Mouse (Mus musculus): ENCODE measurements around the gene Cdkn2aip. TPM values are rescaled to one million over a fixed set of nuclear protein-coding genes. Genes with fewer than 3 reads are reported as not detected.

Gene Cdkn2aip
- polyA plus RNA-seq, 1 experiment from 2014 or later = 21.0 TPM

DNA sequence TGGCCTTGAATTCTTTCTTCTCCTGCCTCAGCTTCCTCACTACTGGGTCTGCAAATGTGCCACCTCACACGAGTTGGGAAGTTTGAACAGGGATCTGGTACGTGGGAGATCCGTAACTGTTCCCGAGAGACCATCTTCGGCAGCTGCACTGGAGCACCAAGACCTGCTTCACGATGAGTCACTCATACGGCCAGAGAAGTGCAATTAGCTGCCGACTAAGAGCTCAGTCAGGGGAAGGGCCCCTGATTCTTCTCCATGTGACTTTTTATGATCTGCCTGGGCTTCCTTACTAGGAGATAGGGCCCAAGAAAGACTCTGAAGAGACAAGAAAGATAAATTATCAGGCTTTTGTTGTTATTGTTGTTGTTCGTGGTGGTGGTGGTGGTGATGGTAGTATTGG is 31.1 kb upstream of the Cdkn2aip start:
- H3K9ac ChIP-seq (ENCODE audit: low read depth, low read length) = no peak overlapping the region
- ATAC-seq = peak; percentile 83
- H3K4me1 ChIP-seq (ENCODE audit: control insufficient read depth, insufficient read depth, low read length) = no peaks in the 10 kb centered on the region
- H3K36me3 ChIP-seq (ENCODE audit: control insufficient read depth, insufficient read depth, low read length) = no peaks in the 10 kb centered on the region
- H3K27me3 ChIP-seq (replicated peaks; ENCODE audit: control insufficient read depth, insufficient read depth, low read length) = no peaks in the 10 kb centered on the region
- H3K4me3 ChIP-seq (ENCODE audit: low read length) = no peak overlapping the region
- H3K4me2 ChIP-seq (ENCODE audit: low read depth, low read length) = no peak overlapping the region
- no peaks in the 10 kb centered on the region for H3K9me3 ChIP-seq (ENCODE audit: control insufficient read depth, low read length)
- no peak overlapping the region for H3K27ac ChIP-seq (ENCODE audit: low read length)
- WGBS = 53% methylated on average over 9 of the region's 9 CpGs

DNA sequence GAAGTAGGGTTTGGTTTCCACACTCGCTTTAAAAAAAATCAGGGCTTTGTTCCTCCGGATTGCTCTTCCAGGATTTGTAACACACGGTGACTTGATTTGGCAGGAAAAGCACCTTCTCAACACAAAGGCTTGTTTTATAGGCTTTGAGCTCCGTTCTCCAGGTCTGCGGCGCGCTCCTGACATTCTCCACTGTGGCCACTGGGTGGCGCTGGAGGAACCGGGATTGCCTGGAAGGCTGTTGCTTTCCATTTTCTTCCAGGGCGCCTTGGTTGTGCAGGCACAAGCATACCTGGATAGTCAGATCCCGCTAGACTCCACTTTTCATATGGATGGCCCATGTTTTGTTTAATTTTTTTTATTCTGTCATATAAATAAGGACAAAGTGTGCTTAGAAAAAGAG is 29.7 kb upstream of the Cdkn2aip start:
- ATAC-seq = peak; percentile 67

DNA sequence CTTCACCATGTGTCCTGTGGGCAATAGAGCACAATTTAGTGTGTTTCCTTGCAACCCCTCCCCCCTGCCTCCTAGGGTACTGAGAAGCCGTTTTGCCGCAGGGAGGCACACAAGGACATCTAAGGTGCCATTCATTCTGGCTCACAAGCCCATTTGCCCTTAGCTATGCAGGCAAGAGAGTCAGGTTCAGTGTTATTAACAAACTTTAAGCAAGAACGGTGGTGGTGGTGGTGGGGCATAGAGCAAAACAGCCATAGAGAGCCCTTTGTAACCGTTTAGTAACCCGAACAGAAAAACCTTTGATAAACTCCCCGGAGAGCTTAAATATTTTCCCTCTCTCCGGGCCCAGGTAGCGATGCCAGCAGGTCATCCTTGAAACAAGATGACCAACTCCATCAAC is 29.3 kb upstream of the Cdkn2aip start:
- Histone ChIP-seq H3K27ac (ENCODE audit: low read length) (no peak overlapping the region), H3K27me3 (replicated peaks; ENCODE audit: control insufficient read depth, insufficient read depth, low read length) (no peaks in the 10 kb centered on the region), H3K4me1 (ENCODE audit: control insufficient read depth, insufficient read depth, low read length) (no peaks in the 10 kb centered on the region), H3K36me3 (ENCODE audit: control insufficient read depth, insufficient read depth, low read length) (no peaks in the 10 kb centered on the region), H3K4me3 (ENCODE audit: low read length) (no peak overlapping the region), H3K9ac (ENCODE audit: low read depth, low read length) (no peak overlapping the region), H3K4me2 (ENCODE audit: low read depth, low read length) (no peak overlapping the region), H3K9me3 (ENCODE audit: control insufficient read depth, low read length) (no peaks in the 10 kb centered on the region)
- WGBS = 40% methylated on average over 8 of the region's 8 CpGs
- ATAC-seq = no peak

More for the DNA sequence above, 29.7 kb upstream of the Cdkn2aip start:
- no peak overlapping the region for H3K27ac ChIP-seq (ENCODE audit: low read length)
- no peaks in the 10 kb centered on the region for H3K4me1 ChIP-seq (ENCODE audit: control insufficient read depth, insufficient read depth, low read length)
- H3K9ac ChIP-seq (ENCODE audit: low read depth, low read length) = no peak overlapping the region
- H3K36me3 ChIP-seq (ENCODE audit: control insufficient read depth, insufficient read depth, low read length) = no peaks in the 10 kb centered on the region
- H3K4me2 ChIP-seq (ENCODE audit: low read depth, low read length) = no peak overlapping the region
- H3K4me3 ChIP-seq (ENCODE audit: low read length) = no peak overlapping the region
- 8% methylated on average over 11 of the region's 11 CpGs for WGBS
- no peaks in the 10 kb centered on the region for H3K27me3 ChIP-seq (replicated peaks; ENCODE audit: control insufficient read depth, insufficient read depth, low read length)
- no peaks in the 10 kb centered on the region for H3K9me3 ChIP-seq (ENCODE audit: control insufficient read depth, low read length)

DNA sequence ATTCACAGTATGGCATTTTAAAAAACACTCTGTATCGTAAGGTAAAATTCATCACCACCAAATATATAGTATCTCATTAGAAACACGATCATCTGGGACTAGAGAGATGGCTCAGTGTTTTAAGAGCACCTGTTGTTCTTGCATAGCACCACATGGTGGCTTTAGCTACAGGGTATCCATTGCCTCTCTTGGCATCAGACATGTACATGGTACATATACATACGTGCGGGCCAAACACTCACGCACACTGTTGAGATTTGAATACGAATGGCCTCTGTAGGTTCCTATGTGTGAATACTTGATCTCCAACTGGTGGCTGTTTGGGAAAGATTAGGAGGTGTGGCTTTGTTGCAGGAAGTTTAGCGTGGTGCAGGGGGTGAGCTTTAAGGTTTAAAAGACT is 28.6 kb upstream of the Cdkn2aip start:
- 84% methylated on average over 7 of the region's 7 CpGs for WGBS
- no peak for ATAC-seq
- Histone ChIP-seq H3K9ac (ENCODE audit: low read depth, low read length) (no peak overlapping the region), H3K27me3 (replicated peaks; ENCODE audit: control insufficient read depth, insufficient read depth, low read length) (no peaks in the 10 kb centered on the region), H3K36me3 (ENCODE audit: control insufficient read depth, insufficient read depth, low read length) (no peaks in the 10 kb centered on the region), H3K4me1 (ENCODE audit: control insufficient read depth, insufficient read depth, low read length) (no peaks in the 10 kb centered on the region), H3K9me3 (ENCODE audit: control insufficient read depth, low read length) (no peaks in the 10 kb centered on the region), H3K27ac (ENCODE audit: low read length) (no peak overlapping the region), H3K4me3 (ENCODE audit: low read length) (no peak overlapping the region), H3K4me2 (ENCODE audit: low read depth, low read length) (no peak overlapping the region)

DNA sequence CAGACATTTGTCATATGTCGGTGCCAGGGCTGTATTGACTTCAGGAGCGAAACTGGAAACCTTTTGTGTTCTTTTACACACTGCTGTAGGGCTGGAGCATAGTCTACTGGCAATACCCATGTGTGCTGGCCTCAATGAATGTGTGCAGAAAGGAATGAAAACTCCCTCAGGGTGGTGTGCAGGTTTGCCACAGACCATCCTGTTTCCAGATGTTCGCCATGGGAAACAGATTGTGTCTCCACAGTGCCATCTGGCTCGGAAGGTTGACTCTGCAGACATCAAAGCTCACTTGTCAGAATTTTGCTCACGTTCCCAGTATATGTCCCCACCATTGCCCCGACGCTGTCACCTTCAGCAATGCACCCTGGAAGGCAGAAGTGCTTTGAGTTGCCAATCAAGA is 23.4 kb upstream of the Cdkn2aip start:
- Histone ChIP-seq H3K36me3 (ENCODE audit: control insufficient read depth, insufficient read depth, low read length) (no peaks in the 10 kb centered on the region), H3K9me3 (ENCODE audit: control insufficient read depth, low read length) (no peaks in the 10 kb centered on the region), H3K4me1 (ENCODE audit: control insufficient read depth, insufficient read depth, low read length) (no peaks in the 10 kb centered on the region), H3K9ac (ENCODE audit: low read depth, low read length) (no peak overlapping the region), H3K4me3 (ENCODE audit: low read length) (no peak overlapping the region), H3K27me3 (replicated peaks; ENCODE audit: control insufficient read depth, insufficient read depth, low read length) (no peaks in the 10 kb centered on the region), H3K4me2 (ENCODE audit: low read depth, low read length) (no peak overlapping the region), H3K27ac (ENCODE audit: low read length) (no peak overlapping the region)
- 62% methylated on average over 7 of the region's 7 CpGs for WGBS
- no peak; the same call in 1 of the 2 replicates for ATAC-seq

DNA sequence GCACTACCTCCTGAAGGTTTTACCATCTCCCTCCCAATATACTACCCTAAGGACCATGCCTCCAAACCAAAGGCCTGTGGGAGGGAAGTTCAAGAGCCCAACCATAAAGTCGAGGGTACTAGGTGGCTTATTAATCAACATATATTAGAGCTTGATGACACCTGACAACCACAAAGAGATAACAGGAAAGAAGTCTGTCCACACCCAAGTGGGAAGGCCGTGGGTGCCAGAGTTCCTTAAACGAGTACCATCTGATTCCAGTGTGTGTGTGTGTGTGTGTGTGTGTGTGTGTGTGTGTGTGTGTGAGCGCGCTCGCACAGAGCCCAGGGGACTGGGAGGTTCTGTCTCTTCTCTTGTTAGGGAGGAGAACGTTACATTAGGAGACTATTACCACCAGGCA is 15.6 kb upstream of the Cdkn2aip start:
- no peak for ATAC-seq
- whole genome bisulfite sequencing = 74% methylated on average over 7 of the region's 7 CpGs
- no peaks in the 10 kb centered on the region for H3K27me3 ChIP-seq (replicated peaks; ENCODE audit: control insufficient read depth, insufficient read depth, low read length)

DNA sequence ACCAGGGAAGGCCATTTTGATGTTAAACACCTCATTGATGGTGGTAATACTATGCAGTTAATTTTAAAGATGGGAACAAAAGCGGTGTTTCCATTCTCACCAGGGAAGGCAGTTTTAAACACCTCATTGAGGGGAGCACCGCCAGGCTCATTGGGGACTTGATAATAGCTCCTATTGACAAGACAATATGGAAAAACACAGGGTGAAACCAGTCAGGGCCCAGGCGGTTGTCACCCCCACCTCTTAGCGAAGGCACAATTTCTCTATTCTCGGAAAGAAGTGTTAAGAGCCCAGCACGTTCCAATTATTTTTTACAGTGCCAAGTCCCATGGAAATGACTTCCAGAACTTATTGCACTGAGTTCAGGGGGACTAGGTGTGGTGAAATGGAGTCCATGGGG is 13.2 kb upstream of the Cdkn2aip start:
- 48% methylated on average over 6 of the region's 6 CpGs for WGBS

More for the DNA sequence above, 15.6 kb upstream of the Cdkn2aip start:
- Histone ChIP-seq H3K9ac (ENCODE audit: low read depth, low read length) (no peak overlapping the region), H3K4me1 (ENCODE audit: control insufficient read depth, insufficient read depth, low read length) (no peaks in the 10 kb centered on the region), H3K9me3 (ENCODE audit: control insufficient read depth, low read length) (no peaks in the 10 kb centered on the region), H3K4me3 (ENCODE audit: low read length) (no peak overlapping the region), H3K4me2 (ENCODE audit: low read depth, low read length) (no peak overlapping the region), H3K36me3 (ENCODE audit: control insufficient read depth, insufficient read depth, low read length) (no peaks in the 10 kb centered on the region), H3K27ac (ENCODE audit: low read length) (no peak overlapping the region)

DNA sequence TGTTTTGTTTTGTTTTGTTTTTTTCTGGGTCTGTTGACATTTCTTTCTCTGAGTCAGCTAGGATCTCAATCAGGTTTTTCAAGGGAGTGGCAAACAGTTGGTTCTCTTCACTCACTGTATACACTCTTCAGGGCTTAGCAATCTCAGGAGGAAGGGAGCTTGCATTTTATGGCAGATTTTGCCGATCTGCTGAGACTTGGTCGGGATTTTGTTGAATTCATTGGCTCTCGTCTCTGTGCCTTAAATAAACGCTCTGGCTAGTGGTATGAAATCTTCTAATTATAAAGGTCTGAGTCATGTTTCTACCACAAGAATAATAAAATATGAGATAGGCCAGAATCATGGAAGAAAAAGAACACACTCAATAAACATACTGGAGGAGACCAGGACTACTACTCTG is 7.9 kb upstream of the Cdkn2aip start:
- H3K9me3 ChIP-seq (ENCODE audit: control insufficient read depth, low read length) = no peaks in the 10 kb centered on the region
- no peaks in the 10 kb centered on the region for H3K36me3 ChIP-seq (ENCODE audit: control insufficient read depth, insufficient read depth, low read length)
- no peak overlapping the region for H3K27ac ChIP-seq (ENCODE audit: low read length)
- no peaks in the 10 kb centered on the region for H3K4me1 ChIP-seq (ENCODE audit: control insufficient read depth, insufficient read depth, low read length)
- no peak overlapping the region for H3K4me2 ChIP-seq (ENCODE audit: low read depth, low read length)
- no peak overlapping the region for H3K4me3 ChIP-seq (ENCODE audit: low read length)
- WGBS = 52% methylated on average over 4 of the region's 4 CpGs
- H3K27me3 ChIP-seq (replicated peaks; ENCODE audit: control insufficient read depth, insufficient read depth, low read length) = no peaks in the 10 kb centered on the region
- ATAC-seq = no peak
- H3K9ac ChIP-seq (ENCODE audit: low read depth, low read length) = no peak overlapping the region

More for the DNA sequence above, 13.2 kb upstream of the Cdkn2aip start:
- Histone ChIP-seq H3K9me3 (ENCODE audit: control insufficient read depth, low read length) (no peaks in the 10 kb centered on the region), H3K36me3 (ENCODE audit: control insufficient read depth, insufficient read depth, low read length) (no peaks in the 10 kb centered on the region), H3K27me3 (replicated peaks; ENCODE audit: control insufficient read depth, insufficient read depth, low read length) (no peaks in the 10 kb centered on the region), H3K4me1 (ENCODE audit: control insufficient read depth, insufficient read depth, low read length) (no peaks in the 10 kb centered on the region), H3K27ac (ENCODE audit: low read length) (no peak overlapping the region), H3K4me3 (ENCODE audit: low read length) (no peak overlapping the region), H3K9ac (ENCODE audit: low read depth, low read length) (no peak overlapping the region), H3K4me2 (ENCODE audit: low read depth, low read length) (no peak overlapping the region)
- ATAC-seq = no peak

DNA sequence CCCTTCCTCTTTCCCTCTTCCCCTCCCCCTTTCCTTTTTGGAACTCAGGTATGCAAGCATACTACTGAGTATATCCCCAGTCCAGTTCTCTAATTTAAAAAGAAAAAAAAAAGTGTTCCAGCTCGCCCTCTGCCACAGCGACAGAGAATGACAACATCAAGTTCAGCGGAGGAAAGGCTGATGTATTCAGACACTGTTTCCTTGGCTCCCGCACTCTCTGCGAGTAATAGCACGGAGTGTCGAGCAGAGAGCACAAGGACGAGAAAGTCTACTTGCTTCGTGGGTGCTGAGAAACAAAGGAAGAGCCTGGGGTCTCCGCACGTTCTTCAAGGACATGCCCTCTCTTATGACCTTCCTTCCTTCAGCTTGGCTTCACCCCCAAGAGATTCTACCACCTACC is 4.9 kb upstream of the Cdkn2aip start:
- H3K4me3 ChIP-seq (ENCODE audit: low read length) = no peak overlapping the region
- 28% methylated on average over 11 of the region's 11 CpGs for WGBS
- H3K27ac ChIP-seq (ENCODE audit: low read length) = no peak overlapping the region
- no peak overlapping the region for H3K4me2 ChIP-seq (ENCODE audit: low read depth, low read length)
- H3K9me3 ChIP-seq (ENCODE audit: control insufficient read depth, low read length) = no peaks in the 10 kb centered on the region
- H3K9ac ChIP-seq (ENCODE audit: low read depth, low read length) = no peak overlapping the region
- H3K27me3 ChIP-seq (replicated peaks; ENCODE audit: control insufficient read depth, insufficient read depth, low read length) = no peaks in the 10 kb centered on the region
- ATAC-seq = no peak
- H3K4me1 ChIP-seq (ENCODE audit: control insufficient read depth, insufficient read depth, low read length) = peaks cover 2% of the 10 kb centered on the region; the same call in 1 of the 2 replicates
- H3K36me3 ChIP-seq (ENCODE audit: control insufficient read depth, insufficient read depth, low read length) = no peaks in the 10 kb centered on the region

DNA sequence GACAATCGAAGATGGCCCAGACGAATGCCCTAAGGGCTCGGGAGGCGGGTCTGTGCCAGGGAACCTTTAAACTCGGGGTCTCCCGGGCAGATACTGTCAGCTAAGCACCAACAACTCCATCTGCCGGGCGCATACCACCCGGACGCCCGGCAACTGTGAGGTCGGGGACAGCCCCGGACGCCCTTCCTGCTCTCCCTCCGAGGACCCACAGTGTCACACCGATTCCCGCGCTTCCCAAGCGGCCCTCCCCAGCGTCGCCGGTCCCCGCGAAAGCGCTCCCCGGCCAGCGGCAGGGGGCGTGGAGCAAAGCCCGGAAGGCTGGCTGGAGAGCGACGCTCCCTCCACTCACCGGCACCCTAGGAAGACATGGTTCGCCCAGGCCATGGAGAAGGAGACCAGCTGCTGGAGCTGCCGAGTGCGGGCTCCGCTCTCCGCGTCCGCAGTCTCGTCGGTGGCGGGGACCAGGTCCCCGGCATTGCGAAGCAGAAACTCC is 515 bp downstream of the Cdkn2aip start:
- ATAC-seq = peak; percentile 54
- peak overlapping the region; percentile 74 for H3K4me2 ChIP-seq (ENCODE audit: low read depth, low read length)
- H3K4me1 ChIP-seq (ENCODE audit: control insufficient read depth, insufficient read depth, low read length) = peaks cover 10% of the 10 kb centered on the region; the same call in 1 of the 2 replicates
- 1% methylated on average over 42 of the region's 44 CpGs for WGBS
- peaks cover 4% of the 10 kb centered on the region; the same call in 1 of the 2 replicates for H3K36me3 ChIP-seq (ENCODE audit: control insufficient read depth, insufficient read depth, low read length)
- H3K9ac ChIP-seq (ENCODE audit: low read depth, low read length) = peak overlapping the region; percentile 92
- H3K4me3 ChIP-seq (ENCODE audit: low read length) = peak overlapping the region; percentile 98
- peak overlapping the region; percentile 88 for H3K27ac ChIP-seq (ENCODE audit: low read length)
- no peaks in the 10 kb centered on the region for H3K27me3 ChIP-seq (replicated peaks; ENCODE audit: control insufficient read depth, insufficient read depth, low read length)
- no peaks in the 10 kb centered on the region for H3K9me3 ChIP-seq (ENCODE audit: control insufficient read depth, low read length)

Data from intestine, embryonic 16.5 days (tissue).